Mouse (Mus musculus): ENCODE results near the gene Hdhd3.
"Not testable (repeated sequence)": the region's sequence is repeated elsewhere in the genome, so short reads cannot be mapped to it uniquely, and the experiment has no call there.

The Hdhd3 gene

DNA sequence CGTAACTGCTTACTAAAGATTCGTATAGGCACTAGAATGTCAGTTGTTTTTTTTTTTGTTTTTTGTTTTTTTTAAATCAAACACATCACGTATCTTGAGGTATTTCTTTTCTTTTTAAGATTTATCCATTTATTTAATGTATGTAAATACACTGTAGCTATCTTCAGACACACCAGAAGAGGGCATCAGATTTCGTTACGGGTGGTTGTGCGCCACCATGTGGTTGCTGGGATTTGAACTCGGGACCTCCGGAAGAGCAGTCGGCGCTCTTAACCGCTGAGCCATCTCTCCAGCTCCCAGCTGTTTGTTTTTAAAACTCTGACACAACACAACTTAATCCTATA lies 23.7 kb downstream of the Hdhd3 start:
- not testable (repeated sequence) for DNase-seq (ENCODE audit: extremely low read depth, low read depth, low spot score)

DNA sequence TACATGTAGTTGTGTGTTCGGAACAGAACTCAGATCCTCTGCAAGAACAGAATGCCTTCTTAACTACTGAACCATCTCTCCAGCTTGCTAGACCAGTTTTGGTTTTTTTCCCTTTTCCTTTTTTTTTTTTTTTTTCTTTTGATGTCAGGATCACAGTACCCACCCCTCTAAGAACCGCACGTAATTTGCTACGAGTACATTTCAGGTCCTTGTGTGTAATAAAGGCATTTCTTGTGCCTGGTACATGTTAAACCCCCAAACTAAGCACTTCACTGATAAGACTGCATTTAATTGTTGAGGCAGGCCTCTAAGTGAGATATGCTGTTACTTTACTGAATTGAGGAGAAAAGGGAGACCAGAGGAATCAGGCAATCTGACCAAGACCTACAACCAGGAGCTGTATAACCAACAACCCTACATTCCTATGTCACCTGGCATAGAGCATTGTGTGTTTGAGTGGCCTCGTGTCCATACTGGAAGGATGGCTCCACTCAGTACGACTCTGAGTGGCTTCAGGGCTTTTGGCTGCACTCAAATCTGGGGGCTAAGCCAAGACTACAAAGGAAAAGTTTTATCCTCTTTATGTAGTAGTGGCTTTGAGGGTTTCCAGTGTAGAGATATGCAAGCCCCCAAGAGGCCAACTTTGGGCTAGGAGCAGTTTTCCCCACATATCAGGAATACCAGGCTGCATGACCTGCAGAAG lies 25.6 kb downstream of the Hdhd3 start:
- DNase-seq (ENCODE audit: extremely low read depth, low read depth, low spot score), result no peak

DNA sequence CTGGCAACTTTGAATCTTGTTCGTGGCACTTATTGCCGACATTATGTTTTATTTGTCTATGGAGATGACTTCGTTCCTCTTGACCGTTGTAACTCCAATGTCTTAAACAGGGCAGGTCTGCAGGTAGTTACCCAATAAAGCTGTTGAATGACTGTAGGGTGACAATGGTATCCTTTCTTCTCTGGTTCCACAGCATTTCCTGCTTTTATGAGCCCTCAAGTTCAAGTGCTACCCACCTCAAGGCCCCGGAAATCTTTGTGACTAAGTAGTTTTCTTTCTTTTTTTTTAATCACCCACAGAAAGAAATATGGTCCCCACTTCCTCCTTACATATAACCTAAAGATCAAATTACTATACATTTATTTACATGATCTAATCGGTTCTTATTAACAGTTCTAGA lies 27.5 kb downstream of the Hdhd3 start:
- DNase-seq (ENCODE audit: extremely low read depth, low read depth, low spot score), result no peak

DNA sequence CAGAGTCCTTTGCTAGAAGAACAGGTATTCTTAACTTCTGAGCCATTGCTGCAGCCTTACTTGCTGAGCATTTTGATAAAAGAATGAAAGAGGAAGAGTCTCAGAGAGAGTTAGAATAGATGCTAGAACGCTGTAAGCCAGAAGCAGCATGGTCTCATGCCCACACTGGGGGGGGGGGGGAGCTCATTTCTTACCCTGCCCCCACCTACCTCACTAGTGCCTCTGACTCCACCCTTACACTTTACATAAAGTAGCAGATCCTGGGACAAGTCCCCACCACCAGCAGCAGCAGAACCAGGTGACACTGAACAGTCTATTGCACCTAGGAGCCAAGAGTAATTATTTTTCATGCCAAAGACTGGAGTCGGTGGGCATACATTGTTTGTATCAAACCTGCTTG lies 28.1 kb downstream of the Hdhd3 start:
- no peak for DNase-seq (ENCODE audit: extremely low read depth, low read depth, low spot score)

DNA sequence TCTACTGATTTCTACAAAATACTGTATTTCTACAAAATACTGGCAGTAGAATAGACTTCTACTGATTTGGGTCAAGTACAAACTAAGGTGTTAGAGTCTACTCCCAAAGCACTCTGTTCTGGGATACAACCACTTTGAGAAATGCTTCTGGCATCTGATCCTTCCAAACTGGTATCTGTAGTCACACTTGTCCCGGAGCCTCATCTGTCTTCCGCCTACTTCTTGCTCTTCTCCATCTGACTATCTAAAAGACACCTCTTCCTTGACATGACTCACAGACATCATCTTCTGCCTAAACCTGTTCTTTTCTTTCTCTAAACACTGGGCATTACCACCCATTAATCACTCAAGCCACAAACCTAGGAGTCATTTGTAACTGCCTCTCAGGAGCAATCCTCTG lies 31.2 kb downstream of the Hdhd3 start:
- DNase-seq (ENCODE audit: extremely low read depth, low read depth, low spot score), result no peak

DNA sequence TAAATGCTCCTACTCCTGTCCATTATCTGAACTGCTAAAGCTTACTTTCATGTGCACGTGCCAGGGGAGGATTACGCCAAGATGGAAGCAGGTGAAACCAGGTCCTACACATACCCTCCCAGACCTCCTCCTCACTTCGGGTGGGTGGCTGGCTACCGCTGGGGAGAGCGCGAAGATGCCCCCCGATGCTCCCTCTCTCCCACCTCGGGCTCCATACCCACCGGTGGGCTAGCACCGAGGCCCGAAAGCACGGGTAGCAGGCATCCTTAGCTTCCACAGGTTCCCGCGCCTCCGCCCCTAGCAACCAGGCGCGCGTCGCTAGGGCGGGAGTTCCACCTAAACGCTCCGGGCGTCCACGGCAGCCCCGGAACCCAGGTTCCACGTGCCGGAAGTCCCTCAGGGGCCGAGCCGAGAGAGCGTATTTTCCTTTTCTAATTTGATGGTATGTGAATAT lies 32.6 kb downstream of the Hdhd3 start, which contains the start of gene Wdr31:
Wdr31 (minus strand) TSS at position 299 of the 454 bp plus-strand sequence.
- no peak for DNase-seq (ENCODE audit: extremely low read depth, low read depth, low spot score)

DNA sequence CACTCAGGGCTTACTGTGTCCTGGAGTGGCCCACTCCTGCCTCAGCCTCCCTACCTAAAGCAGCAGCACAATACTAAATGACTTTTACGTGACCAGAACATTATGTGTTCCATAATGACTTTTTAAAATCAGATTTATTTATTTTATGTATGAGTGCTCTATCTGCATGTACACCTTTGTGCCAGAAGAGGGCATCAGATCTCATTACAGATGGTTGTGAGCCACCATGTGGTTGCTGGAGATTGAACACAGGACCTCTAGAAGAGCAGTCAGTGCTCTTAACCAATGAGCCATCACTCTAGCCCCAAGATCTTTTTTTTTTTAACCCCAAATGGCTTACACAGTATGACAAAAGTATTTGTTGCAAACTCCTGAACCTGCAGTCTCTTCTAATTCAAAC lies 35.1 kb downstream of the Hdhd3 start:
- DNase-seq (ENCODE audit: extremely low read depth, low read depth, low spot score), result no peak

DNA sequence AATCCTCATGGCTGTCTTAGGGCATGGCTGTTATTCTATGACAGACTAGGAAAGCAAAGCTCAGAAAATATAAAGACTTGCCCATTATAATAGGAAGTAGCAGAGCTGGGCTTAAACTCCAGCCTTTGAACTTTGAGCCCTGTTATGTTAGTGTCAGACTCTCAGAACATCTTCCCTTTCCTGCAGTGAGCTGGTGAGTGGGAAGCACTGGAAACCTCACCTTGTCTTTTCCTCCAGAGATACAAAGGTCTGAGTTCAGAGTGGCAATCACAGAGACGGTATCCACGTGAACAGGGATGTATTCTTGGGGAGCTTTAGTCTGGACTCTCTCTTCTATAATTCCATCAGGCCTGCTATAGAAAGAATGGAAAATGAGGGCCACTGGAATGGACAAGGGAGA lies 40.1 kb downstream of the Hdhd3 start:
- DNase-seq (ENCODE audit: extremely low read depth, low read depth, low spot score), result no peak

DNA sequence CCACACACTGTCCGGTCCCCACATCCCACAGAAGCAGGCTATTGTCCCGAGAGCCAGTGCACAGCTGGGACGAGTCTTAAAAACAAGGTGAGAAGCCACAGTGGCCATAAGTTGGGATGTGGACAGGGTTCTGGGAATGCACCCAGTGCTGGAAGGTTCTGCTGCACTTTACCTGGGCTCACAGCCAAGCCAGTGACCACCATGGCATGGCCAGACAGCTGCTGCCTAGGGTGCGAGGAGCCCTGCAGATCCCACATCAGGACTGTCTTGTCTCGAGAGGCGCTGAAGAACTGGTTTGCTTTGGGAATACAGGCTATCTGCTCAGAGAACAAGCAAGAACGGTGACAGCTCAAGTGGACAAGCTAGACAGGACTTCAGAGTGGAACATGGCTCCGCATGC lies 42.9 kb downstream of the Hdhd3 start:
- no peak for DNase-seq (ENCODE audit: extremely low read depth, low read depth, low spot score)

DNA sequence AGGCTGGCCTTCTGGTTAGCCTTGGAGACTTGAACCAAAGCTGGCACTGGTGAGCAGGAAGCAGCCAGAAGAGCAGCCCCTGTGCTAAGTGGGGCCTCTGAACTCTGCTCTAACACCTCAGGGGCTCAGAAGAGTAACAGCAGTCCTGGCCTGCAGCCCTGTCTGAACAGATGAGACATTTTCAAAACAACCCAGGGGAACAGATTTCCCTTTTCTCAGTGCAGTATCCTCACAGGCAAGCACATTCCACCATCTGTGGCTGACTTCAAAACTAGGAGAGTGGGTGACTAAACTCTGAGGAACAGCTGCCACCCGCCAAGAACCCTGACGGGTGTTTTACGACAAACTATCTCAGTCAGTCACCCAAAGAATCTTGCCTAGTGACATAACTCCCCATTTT lies 44.2 kb downstream of the Hdhd3 start:
- DNase-seq (ENCODE audit: extremely low read depth, low read depth, low spot score), result no peak

DNA sequence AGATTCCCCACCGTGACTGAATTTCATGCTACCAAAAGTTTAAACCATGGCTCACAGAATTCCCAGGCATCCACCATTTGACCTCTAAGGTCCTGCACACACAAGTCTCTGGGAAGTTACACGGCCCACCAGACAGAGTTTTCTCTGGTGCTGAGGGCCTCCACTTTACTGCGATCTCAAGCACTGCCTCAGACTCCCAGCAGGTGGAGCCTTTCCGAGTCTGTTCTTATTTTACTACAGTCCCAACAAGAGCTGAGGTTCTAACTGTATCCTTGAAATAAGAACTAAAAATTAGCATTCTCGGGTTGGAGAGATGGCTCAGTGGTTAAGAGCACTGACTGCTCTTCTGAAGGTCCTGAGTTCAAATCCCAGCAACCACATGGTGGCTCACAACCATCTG lies 48.3 kb downstream of the Hdhd3 start:
- DNase-seq (ENCODE audit: extremely low read depth, low read depth, low spot score), result no peak

Data from fat pad, adult 2 months (tissue).